Mouse (Mus musculus) liver (tissue): ENCODE data around the gene Ttll9.

Experiments used
- DNase-seq: peaks from one replicate; pipeline ENCODE4 v3.0.0-alpha.2; 2020; ENCODE audit warnings: mixed read lengths

Ttll9 gene

GRCm38 (mm10) chr2:153052700-153053351, 90.5 kb downstream of the Ttll9 start:
- no peak for DNase-seq

- no peak for DNase-seq
Measured at GRCm38 (mm10) chr2:153053896-153054295, 91.6 kb downstream of the Ttll9 start.

GRCm38 (mm10) chr2:153055270-153055920, 93.1 kb downstream of the Ttll9 start:
- no peak for DNase-seq
